Mouse (Mus musculus) cerebellum, postnatal 36 days (tissue): ENCODE measurements around the gene Tcp11l2.

Experiments
- DNase-seq, 2 experiments: peaks; one replicate each; pipeline ENCODE4 v3.0.0; 2021 to 2022; ENCODE audit warnings: mixed read lengths in 2 of 2

Tcp11l2 gene

GRCm38 (mm10) chr10:84604335-84604734 is 27.9 kb downstream of the Tcp11l2 start:
- no peak for DNase-seq

DNA sequence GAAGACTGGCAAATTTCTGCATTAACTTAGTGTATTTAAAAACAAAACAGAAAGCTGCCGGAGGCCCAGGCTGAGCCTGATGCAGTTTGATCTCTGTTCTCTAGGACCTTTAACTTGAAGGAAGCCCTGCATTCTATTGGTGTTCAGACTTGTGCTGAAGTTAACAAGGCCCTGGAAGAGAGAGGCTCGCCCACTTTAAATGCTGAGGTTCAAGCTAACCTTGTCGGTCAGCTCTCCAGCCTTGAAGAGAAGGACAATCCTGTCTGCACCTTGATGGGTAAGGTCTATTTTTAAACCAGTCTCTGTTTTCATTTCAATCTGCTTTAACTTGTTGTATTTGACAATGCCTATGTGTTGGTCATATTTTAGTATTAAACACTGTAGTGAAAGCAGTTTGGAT is 31.9 kb downstream of the Tcp11l2 start:
- no peak for DNase-seq

GRCm38 (mm10) chr10:84610324-84610723 is 33.9 kb downstream of the Tcp11l2 start:
- no peak for DNase-seq

DNA sequence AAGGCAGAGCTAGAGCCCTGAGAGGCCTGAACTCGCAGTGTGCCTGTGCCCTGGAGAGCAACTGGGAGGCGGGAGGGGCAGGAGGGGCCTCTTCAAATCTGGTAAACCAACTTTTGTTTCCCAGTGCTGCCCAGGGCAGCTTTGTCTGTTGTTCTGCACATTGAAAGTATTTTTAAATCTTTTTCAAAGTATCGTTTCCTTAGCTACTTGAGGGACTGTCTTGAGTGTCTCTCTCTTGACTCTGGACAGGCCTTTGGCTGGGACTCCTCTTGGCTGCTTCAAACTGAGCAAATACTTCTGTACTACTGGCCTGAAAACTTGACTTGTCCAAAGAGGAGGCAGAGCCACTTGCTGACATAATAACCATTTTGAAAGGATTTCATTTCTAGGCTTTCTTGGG is 34.4 kb downstream of the Tcp11l2 start:
- no peak for DNase-seq

GRCm38 (mm10) chr10:84611664-84612063 is 35.2 kb downstream of the Tcp11l2 start:
- no peak for DNase-seq

GRCm38 (mm10) chr10:84612281-84612680 is 35.9 kb downstream of the Tcp11l2 start:
- DNase-seq = no peak

- DNase-seq = no peak
These were observed 36.9 kb downstream of the Tcp11l2 start for GRCm38 (mm10) chr10:84613366-84613765.

GRCm38 (mm10) chr10:84615076-84615475 is 38.6 kb downstream of the Tcp11l2 start:
- no peak for DNase-seq

- DNase-seq = peak; percentile 93 to 97
These were observed 45.7 kb downstream of the Tcp11l2 start, which contains the start of gene Polr3b for GRCm38 (mm10) chr10:84621826-84622790. Polr3b (plus strand) TSS chr10:84622292.

DNA sequence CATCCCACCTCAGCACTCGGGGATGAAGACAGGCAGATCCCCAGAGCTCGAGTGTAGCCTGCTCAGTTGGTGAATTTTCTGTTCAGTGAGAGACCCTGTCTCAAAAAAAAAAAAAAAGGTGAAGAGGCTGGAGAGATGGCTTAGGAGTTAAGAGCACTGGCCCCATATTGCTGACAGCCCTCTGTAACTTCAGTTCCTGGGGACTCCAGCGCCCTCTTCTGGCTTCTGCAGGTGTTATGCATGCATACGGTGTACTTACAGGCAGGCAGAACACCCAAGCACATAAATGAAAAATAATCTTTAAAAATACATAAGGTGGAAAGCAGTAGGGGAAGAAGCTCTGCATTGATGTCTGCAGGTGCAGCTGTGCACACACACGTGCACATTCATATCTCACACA is 54.8 kb downstream of the Tcp11l2 start:
- DNase-seq = peak in 1 of 2 experiments; percentile 11

DNA sequence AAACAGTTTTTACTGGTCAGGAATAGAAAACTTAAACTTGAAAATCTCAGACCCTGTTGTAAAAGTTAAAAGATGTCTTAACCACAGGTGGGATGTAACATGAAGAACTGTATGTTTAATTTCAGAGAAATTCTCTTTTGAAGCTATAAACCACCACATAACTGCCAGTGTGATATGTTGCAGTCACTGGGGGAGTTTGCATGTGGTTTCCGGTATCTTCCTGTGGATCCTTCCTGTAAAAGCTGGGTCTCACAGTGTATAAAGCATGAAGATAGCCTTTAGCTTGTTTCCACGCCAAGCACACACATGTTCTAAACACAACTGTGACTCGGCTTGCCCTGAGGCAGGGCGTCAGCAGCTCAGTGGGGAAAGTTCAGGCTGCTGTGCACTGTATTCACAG is 55.6 kb downstream of the Tcp11l2 start:
- DNase-seq = no peak

DNA sequence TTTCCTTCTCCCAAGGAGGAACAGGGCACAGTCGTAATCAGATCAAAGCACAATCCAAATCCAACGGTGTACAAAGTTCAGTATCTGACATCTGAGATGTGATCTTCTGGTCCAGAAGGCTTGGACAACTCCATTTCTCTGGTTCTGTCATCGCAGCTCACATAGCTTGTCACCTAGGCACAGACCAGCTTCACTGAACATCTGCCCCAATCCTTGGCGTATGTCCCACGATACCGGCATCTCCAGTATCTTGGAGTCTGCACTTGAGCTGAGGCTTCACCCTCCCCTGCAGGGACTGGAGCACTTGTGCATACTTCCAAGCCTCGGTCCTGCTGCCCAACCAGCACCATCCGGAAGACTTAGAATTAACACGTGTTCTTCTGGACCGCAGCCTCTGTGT is 60.2 kb downstream of the Tcp11l2 start:
- no peak for DNase-seq

DNA sequence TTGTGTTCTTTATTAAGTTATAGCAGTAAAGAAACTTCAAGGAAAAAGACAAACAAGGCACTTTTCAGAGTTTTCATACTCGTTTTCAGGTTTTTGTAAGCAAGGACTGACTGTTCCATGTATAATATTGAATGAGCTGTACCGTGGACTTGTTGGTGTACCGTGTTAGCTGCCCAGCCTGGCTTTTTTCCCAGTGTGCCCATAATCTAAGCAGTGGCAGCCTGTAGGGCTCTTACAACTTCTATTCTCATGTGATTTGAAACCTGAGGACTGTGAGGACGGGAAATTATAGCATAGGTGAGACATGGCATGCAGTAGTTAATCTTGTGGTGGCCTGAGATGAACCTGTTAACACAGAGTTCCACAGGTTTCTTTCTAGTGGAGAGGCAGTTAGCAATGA is 62.0 kb downstream of the Tcp11l2 start:
- DNase-seq = no peak

DNA sequence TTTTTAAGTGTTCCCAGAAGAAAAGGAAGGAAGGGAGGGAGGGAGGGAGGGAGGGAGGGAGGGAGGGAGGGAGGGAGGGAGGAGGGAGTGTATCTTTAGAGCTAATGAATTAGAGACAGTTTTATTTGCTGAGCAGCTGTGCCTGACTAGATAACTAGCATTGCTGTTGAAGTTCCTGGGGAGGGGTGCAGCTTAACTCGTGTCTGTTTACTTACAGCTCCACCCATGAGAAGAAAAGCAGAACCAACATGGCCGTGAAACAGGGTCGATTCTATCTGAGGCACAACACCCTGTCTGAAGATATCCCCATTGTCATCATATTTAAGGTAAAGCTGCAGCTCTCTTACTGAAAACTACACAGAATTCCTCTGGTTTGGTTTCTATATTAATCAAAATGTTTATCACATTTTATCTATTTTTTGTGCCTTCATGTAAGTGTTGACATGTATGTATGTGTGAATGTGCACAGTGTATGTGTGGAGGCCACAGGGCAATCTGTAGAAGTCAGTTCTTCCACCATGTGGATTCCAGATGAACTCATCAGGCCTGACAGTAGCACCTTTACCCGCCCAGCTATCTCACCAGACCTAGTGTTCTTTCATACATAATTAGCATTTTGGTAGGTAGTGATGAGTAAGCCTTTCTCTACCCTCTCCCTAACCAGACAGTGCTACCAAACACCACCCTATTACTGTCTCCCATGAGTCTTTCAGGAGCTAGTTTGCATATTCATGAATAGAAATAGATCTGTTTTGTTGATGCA is 63.3 kb downstream of the Tcp11l2 start:
- DNase-seq = no peak

DNA sequence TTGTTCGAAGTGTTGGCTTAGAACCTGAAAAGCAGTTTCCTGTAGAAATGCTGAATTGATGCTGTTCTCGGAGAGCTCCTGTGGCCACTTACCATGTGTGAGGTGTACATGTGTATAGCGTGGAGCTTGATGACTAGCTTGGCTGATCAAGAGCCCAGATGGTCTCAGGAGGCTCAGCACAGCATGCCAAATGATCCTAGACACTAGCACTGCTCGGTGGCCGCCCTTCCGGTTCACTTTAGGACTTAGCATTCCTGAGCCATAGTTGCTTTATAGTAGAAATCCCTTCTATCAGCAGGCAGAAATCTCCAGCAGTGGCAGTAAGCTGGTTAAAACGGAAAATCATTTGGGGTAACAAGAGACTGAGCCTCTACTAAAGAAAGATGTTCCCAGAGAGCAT is 64.4 kb downstream of the Tcp11l2 start:
- DNase-seq = no peak

DNA sequence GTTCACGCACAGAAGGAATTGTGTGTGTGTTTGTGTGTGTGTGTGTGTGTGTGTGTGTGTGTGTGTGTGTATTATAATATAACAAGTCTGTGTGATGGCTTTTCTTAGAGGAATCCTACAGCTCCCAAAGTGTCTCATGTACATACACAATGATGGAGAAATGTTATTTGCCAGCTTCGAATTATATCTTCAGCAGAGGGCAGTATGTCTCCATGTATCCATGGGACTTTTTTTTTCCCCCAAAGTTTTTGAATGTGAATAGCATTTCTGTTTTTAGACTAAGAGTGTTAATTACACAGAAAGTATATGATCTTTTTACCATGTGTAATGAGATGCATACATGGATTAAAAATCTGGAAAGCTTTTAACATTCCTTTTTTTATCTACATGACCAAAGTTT is 65.2 kb downstream of the Tcp11l2 start:
- DNase-seq = no peak

DNA sequence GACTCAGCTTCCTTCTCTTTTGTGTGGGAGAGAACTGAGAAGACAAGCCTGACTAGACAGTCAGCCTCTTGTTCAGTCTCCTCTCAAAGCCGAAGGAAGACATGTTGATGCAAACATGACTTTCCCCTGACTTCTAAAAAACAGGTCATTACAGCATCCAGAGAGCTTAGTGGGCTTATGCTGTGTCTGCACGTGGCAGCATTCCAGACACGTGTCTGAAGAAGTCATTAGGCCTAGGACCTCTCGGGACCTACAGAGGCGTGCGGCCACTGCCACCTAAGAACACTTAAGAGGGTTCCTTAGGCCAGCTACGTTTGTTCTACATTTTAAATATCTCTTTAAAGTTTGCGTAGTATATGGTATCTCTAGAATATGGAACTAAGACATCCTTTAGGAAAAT is 69.5 kb downstream of the Tcp11l2 start:
- no peak for DNase-seq

DNA sequence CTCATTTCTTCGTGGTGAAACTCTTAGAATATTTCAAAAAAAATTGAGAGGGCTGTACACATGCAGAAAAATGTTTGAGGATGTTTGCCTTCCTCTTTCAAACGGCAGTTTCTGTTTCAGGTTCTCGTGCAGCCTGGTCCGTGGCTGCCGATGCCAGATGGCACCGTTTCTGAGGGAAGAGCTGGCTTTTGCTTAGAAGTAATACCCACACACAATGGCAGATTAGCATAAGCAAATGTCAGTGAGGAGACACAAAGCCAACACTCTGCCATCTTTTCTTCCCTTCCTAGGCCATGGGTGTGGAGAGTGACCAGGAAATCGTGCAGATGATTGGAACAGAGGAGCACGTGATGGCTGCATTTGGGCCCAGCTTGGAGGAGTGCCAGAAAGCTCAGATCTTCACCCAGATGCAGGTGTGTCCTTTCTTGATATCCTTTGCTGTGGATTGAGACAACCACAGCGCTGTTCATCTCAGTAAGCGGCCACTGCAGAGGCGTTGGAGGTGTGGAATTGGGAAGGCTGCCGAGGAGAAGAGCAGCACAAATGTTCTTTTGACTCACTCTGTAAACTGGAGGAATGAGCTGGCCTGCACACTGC is 70.2 kb downstream of the Tcp11l2 start:
- peak; percentile 27 for DNase-seq

GRCm38 (mm10) chr10:84647264-84647663 is 70.8 kb downstream of the Tcp11l2 start:
- DNase-seq = no peak

- no peak for DNase-seq
These were observed 72.5 kb downstream of the Tcp11l2 start for GRCm38 (mm10) chr10:84648911-84649310.

DNA sequence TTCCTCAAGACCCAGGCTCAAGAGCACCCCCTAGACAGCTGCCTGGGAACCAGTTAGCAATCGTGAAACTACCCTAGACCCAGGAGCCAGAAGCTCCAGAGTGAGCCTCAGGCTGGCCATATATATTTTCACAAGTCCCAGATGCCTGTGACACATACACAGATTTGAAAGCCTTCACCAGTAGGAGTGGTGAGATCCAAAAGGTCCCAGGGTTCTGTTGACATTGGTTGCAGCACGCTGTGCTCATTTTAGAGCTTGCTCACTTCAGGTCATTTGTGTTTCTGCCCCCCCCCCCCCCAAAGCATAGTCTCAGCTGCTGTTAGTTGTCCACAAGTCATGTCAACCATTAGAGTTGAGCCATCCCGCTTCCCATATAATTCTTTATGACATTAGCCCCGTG is 77.6 kb downstream of the Tcp11l2 start:
- no peak for DNase-seq

DNA sequence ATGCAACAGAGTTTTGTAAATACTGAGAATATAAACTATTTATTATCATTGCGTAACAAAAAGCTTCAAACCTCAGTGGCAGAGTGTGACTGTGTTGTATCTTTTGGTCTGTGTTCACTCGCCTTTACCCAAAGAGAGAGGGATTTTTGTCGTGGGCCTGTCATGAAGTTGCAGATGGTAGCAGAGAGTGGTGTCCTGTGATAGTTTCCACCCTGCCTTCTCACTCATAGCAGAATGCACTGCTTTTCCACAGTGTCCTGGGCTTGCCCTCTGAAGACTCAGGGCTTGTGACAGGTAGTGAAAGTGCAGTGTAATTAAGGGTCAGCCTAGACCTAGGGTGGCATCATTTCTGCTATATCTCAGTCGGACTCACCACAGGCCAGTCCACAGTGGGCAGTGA is 78.3 kb downstream of the Tcp11l2 start:
- DNase-seq = no peak

GRCm38 (mm10) chr10:84656618-84657017 is 80.2 kb downstream of the Tcp11l2 start:
- DNase-seq = no peak
